Mouse (Mus musculus) layer of hippocampus, adult 18-20 months (tissue): ENCODE results near the gene Pspn. TPM values are rescaled to one million over a fixed set of nuclear protein-coding genes. Genes with fewer than 3 reads are reported as not detected.
A peak's percentile ranks its signal among the peaks of the same experiment; 100 is the strongest.

ENCODE experiments used
- DNase-seq, 2 experiments: peaks; one replicate each; pipeline ENCODE4 v3.0.0; 2022; ENCODE audit warnings: low spot score in 2 of 2
- total RNA-seq, 2 experiments: library from RNA; stranded (reverse); gene quantifications; 2 replicates each; pipeline ENCODE4 v1.2.3; 2021

The Pspn gene
- total RNA-seq, 2 experiments from 2014 or later, result not detected

DNA sequence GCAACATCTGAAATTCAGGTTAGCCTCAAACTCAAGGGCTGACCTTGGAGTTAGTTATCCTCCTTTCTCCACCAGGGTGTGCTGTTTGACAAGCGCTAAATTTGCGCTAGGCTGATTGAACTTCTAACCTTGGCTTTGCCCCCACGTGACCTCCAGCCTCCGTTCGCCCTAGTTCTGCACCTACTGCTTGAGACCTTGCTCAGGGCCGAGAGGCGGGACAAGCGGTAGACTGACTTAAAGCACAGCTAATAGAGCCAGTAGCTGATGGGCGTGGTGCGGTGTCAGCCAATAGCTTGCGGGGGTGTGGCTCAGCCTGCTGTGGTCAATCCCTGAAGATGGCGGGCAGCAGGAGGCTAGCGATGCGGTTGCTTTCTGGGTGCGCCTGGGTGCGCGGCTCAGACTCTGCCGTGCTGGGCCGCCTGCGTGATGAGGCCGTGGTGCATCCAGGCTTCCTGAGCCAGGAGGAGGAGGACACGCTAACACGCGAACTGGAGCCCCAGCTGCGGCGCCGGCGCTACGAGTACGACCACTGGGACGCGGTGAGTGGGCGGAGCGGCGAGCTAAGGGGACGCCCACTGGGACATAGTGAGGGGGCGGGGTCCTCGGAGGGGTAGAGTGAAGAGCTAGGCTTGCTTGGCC, 2.7 kb downstream of the Pspn start, which contains the start of gene Alkbh7:
Gene Alkbh7 (plus strand): TSS at position 311 of the 639 bp plus-strand sequence.
- peak; percentile 90 to 96 for DNase-seq

DNA sequence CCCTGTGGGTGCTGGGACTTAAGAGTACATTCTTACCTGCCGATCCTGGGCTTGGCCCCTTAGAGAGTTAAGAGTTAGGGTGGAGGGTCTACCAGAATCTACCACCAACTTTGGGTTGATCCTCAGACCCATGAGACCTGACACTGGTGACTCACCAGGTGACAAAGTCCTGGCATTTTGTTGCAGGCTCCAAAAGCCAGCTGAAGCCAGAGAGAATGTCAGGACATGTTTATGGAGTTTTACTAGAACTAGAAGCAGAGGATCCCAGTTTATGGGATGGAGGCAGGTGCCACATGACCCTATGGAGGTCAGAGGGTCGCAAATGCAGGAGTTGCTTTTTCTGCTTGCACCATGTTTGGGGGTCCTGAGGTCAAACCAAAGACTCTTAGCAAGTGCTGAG, 3.3 kb downstream of the Pspn start:
- no peak for DNase-seq

DNA sequence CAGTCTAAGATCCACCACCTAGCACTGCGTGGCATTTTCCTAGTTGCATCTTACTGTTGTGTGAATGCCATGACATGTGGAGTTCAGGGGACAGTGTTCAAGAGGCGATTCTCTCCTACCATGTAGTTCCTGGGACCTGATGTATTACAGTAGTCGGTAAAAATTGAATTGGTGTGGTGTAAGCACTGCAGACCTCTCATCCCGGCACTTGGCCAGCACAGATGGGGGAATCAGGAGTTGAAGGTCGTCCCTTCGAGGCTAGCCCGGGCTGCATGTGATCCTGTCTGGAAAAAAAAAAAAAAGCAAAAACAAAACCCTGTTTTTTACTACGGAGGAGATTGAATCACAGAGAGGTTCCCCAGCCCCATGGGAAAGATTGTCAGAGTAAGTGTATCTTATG, 4.8 kb downstream of the Pspn start:
- no peak for DNase-seq

DNA sequence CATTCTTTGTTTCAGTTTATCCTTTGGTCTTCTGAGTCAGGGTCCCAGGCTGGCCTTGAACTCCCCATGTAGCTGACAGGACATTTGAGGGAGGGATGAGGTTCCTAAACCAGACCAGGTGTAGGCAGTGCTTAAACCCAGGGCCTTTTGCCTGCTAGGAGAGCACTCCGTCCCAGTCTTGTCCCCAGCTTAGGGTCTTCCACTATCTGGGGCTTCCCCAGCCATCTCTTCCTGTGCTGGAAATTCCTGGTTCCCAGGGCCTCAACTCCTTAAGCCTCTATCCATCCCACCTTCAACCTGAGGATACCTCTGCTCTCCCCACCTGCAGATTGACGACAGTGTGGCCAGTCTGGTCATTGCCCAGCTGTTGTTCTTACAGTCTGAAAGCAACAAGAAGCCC, 8.9 kb downstream of the Pspn start:
- no peak for DNase-seq

DNA sequence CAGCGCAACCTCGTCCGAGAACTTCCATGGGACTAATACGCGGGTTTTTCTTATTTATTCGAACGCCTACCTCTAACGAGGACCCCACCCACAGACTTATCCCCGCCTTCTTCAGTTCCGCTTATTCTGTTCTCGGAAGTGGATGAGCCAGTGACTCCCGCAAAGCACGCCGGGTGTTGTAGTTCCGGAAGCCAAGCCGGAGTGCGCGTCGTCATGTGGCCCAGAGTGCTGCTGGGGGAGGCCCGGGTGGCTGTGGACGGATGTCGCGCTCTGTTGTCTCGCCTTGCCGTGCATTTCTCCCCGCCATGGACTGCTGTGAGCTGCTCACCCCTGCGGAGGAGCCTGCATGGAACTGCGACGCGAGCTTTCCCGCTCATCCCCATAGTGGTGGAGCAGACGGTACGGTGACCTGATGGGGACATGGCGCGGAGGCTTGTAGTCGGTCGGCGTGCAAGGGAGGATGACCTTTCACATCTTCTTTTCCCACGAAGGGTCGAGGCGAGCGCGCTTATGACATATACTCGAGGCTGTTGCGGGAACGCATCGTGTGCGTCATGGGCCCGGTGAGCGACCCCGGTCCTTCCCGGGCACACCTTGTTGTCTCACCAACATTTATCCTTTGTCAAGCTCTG, 9.6 kb downstream of the Pspn start, which contains the start of gene Clpp:
Gene Clpp (plus strand): TSS at position 191 of the 632 bp plus-strand sequence.
- peak; percentile 95 to 98 for DNase-seq

DNA sequence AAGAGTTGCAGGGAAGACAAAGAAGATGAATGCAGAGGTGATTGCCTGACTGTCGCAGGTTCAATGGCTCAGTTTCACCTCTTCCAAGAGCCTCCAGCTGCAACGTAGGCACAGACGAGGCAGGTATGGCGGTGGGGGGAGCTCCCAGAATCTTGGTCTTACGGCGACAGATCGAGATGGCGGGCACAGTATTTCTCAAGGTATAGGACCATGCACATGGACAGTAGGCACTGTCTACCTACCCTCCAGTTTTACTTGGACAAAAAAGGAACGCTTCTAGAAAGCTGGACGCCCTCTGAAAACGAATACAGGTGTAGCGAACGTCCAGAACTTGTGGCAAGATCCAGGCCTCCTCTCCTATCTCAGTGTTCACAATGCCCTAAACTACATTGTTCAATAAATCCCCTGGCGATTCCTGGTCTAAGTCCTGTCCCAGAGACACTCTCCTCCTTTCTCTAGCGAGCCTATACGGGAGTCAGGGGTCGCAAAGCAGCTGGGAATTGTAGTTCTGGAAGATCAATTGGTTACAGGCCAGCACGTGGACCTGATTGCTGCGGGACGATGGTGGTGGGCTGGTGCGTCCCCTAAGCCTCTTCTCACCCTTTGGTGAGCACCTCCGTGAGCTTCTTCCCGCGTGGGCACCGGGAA, 10.2 kb downstream of the Pspn start:
- DNase-seq, result peak in 1 of 2 experiments; percentile 91

DNA sequence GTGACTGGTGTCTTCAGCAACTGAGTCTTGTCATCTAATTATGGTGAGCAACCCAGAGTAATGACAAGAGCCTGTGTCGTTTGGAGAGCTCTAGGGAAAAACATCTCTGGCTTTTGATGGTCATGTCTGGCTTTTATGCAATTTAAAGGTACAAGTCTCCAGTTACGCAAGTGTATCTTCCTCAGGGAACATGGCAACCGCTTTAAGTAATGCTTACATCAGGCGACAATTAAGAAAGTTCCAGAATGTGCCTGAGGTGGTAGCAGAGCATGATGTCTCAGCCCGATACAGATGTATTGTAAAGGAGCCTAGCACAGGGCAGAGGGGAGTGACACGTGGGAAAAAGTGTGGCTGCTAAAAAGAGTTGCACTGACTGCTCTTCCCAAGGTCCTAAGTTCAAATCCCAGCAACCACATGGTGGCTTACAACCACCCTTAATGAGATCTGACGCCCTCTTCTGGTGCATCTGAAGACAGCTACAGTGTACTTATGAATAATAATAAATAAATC, 10.8 kb downstream of the Pspn start:
- DNase-seq, result no peak

DNA sequence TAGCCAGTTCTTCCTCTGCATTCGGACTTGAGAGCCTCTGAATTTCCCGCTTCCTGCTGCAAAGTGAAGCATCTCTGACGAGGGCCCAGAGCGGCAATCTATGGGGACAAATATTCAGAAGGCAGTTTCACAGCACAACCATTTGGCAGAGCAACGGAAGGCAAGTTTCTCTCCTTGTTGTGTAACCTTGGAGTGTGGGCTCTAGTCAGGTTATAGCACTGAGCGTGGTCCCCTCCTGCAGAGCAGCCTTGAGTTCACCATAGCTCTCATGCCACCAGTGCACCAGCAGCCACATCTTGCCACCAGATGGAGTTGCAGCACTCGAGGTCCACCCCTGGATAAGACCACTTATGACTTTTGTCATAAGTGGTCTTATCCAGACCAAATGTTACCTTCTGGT, 11.4 kb downstream of the Pspn start:
- no peak for DNase-seq

DNA sequence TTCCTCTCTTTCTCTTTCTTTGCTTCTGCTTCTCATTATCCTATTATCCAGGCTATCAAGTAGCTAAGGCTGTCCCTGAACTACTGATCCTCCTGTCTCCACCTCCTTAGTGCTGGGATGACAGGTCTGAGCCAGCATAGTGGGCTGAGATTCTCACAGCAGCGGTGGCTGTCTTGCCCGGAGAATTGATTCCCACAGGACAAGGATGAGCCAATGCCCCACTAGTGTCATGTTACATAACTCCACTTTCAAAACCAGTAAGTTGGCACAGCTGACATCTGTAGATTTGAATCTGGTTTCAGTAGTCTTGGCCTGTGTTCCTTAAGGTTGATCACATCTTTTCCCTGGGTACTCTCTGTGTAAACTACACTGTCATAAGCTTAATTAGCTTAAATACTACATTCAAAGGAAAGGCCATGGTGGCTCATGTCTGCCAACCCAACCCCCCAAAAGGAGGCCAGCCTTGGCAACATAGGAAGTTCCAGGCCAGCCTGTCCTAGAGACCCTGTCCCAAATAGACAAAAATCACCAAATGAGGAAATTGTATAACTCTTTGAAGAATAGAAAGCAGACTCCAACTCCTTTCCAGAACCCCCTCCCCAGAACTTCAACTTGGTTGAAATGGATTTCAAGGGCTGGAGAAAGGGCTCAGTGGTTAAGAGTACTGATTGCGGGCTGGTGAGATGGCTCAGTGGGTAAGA, 13.6 kb downstream of the Pspn start:
- DNase-seq, result no peak

DNA sequence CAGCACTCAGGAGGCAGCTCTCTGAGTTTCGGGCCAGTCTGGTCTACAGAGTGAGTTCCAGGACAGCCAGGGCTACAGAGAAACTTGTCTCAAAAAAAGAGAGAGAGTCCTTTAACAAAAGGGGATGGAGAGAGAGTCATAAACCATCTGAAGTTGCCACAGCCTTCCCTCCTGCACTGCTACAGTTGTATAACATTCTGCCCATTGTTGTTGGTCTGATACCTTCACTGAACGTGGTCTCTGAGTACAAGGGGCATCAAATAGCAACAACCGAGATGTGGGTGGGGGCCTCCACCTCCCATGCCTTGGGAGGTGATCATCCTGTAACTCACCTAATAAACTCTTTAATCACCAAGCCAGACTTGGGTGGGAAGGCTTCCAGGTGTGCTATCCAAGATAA, 14.2 kb downstream of the Pspn start:
- DNase-seq, result no peak

DNA sequence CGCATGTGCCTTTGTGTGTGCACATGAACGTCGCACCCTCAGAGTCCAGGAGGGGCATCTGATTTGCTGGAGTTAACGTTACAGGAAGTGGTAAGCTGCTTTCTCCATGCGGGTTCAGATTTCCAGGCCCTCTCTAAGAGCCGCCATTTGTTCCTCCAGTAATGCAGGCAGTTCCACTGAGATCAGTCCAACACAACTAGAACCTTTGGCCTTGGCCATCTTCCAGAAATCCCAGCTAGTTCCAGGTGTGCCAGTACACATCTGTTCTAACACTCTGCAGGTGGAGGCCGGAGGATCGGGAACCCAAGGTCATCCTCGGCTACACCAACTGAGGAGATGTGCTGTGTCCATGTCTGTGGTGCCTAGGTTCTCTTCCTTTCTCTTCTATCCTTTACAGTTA, 14.9 kb downstream of the Pspn start:
- DNase-seq, result no peak

DNA sequence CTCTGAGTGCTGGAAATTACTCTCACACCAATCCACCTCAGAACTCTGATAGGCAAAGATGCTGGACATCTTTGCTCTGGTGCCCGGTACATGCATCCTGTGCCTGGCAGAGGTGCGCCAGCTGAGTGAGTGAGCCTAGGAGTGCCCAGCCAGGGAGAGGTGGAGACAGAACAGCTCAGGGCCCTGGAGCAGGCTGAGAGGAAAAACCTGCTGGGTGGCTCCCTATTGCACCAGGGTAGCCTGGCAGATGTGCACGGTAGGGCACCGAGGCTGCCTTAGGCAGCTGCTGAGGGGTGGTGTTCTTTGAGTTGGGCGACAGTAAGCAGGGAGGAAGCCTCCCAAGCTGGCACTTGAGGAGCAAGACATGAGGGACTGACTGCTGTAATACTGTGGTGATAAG, 17.8 kb downstream of the Pspn start, which contains the start of gene Acer1:
Gene Acer1 (minus strand): TSS at position 114 of the 400 bp plus-strand sequence.
- no peak for DNase-seq

DNA sequence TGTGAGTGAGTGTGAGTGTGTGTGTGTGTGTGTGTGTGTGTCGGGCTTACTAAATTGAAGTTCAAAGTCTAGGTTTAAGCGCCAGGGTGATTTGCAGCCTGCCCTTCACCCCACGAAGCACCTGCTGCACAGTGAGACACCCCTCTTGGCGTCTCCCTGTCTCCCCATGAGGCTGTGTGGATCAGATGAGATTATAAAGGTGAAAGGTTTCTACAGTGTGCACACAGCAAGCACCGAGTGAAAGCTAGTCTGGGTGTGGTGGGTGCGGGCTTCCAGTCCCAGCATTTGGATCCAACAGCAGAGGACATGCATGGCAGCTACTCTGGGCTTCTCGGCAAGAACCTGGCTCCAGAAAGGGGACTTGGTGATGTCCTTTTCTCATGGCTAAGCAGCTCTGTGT, 18.8 kb downstream of the Pspn start:
- DNase-seq, result no peak

DNA sequence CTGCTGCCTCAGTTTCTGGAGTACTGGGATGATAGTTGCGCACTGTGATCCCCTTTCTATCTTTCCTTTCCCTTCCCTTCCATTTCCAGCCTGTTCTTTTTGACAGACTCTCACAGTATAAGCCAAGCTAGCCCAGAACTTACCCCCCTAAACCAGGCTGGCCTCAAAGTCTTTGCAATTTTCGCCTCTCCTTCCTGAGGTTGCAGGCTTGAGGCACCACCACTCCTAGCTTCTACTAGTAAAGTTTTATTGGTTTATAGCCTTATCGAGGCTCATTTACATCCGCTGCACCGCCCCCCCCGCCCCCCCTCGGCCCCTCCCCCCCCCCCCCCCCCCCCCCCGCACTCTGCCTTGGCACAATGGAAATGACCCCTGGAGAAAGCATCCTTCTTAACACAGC, 20.3 kb downstream of the Pspn start:
- no peak for DNase-seq

DNA sequence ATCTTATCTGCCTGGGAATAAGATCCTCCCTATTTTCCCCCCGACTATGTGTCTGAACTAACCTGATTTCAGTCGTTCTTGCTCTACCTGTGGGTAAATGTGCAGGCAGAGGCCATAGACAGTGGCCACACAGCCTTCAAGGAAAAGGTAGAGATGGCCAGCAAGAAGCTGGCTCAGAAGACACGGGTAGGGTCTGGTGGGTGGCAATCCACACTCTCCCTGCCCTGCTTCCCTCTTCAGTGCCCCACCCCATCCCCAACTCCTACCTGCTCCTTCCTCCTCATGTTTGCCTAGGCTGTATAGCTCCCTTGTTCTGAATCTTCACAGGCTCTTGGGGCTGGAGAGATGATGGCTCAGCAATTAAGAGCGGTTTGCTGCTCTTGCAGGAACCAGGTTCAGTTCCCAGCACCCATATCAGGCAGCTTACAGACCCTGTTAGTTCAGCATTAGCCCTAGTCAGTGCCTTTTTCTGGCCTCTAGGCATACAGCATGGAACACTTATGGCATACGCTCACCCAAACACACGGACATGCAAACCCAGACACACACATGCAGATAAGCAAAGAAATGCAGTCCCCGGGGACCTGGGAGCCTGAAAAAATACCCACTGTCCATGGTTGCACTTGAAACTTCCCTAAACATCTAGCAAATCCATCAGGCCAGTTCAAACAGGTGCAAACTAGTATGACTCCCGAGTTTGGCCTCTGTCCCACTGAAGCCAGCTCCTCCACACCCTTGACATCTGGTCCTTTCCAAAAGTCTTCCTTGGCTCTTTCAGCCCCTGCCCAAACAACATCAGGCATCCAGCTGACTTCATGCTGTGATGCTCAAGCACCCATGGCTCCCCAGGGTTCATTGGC, 23.1 kb downstream of the Pspn start:
- DNase-seq, result no peak

DNA sequence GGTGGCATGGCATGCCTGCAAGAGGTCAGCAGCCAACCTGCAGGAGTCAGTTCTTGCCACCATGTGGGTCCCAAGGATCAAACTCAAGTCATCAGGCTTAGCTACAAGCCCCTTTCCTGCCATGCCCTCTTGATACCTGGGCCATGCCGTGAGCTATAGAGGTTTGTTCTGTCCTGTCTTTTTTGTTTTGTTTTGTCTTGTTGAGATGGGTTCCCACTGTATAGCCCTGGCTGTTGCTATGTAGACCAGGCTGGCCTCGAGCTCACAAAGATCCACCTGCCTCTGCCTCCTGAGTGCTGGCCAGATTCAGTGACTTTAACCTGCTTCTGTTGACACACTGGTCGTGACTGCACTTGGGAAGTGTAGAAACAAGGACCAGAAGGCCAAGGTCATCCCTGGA, 24.4 kb downstream of the Pspn start:
- DNase-seq, result no peak

DNA sequence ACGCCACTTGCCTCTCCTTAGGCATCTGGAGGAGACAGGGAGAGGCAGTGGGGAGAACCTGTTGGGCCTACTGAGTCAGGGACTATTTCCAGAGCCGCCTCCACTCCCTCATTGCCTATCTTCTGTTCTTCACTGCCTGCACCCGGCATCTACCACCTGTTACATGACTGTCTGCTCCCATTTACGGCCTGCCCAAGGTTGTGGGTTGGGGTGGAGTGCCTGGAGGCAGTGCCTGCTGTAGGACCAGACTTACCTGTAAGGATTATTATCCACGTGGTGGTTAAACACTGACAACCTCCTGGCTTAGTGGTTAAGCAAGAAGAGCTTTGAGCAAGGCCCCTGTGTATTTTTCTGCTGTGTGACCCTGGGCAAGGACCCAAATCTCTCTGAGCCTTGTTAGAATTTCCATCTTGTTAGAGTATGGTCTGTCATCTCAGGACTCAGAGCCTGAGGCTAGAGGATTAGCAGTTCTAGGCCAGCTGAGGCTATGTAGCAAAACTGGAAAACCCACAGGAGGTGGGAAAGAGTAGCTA, 25.0 kb downstream of the Pspn start:
- no peak for DNase-seq

DNA sequence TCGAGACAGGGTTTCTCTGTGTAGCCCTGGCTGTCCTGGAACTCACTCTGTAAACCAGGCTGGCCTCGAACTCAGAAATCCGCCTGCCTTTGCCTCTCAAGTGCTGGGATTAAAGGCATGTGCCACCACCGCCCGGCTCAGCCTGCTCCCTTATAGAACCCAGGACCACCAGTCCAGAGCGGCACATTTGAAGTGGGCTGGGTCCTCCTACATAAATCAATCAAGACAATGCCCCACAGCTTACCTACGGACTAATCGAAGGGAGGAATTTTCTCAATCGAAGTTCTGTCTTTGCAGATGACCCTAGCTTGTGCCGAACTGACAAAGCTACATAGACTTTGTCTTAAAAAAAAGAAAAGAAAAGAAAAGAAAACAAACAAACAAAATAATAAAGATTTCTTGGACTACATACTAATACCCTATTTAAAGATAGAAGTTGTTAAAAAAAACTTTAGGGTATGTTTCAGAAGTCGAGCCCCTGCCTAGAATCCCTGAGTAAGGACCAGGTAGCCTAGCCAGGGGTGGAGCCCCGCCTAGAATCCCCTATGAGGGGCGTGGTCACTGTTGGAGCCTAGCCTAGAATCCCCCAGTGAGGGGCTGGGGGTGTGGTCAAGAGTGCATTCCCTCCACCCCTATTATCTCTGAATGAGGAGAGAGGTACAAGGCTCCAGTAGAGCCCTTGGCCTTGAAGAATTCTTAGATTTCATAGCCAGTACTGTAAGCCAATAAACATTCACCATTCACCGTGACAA, 25.7 kb downstream of the Pspn start:
- DNase-seq, result no peak

DNA sequence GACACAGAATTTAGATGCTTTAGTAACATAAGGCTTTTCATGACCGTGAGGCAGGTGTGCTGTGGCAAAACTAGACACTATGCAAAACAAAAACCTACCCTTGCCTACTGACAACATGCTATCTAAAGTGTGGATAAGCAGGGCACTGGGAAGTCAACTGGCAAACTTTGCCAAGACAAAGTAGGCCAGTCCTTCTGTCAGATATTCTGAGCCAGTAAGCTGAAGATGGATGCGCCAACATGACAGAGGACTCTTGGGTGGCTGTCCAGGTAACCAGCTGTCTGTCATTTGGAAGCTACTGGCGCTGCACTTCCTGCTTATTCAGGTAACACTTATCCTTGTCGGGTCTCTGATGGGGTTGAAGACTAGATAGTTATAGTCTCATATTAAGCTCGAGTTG, 29.7 kb downstream of the Pspn start:
- DNase-seq, result no peak

DNA sequence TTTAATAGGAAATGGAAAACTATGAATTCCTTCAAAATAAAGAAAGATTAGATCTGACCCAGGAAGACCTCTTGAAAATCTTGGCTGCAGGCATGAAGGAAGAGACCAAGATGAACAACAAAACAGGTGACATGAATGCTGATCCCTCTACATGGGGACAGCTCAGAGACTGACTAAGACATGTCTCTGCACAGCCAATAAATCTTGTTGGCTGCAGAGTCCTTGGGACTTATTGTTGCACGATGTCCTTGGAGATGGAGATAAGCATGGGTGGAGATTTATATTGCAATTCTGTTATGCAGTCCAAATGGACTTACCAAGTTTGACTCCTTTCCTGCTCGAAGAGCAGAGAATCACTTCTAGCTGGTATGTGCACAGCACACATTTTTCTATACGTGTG, 30.5 kb downstream of the Pspn start:
- DNase-seq, result no peak
